In genomic region chr8:92721266-92721935, GRCm38 (mm10) we compare ENCODE assay signal across 7 mouse cellular contexts. TPM values are rescaled to one million over a fixed set of nuclear protein-coding genes. Genes with fewer than 3 reads are reported as not detected.
DNase-seq lines count a peak whose midpoint lies in the region; ATAC-seq and TF ChIP-seq lines count a peak whose summit lies in the region.

No protein-coding gene starts in this region.

- H3K9ac ChIP-seq in embryonic facial prominence, embryonic 14.5 days (ENCODE audit: low read depth, low read length) = peak overlapping the region; percentile 30; the same call in 1 of the 2 replicates
- H3K9ac ChIP-seq in kidney, postnatal 0 days (ENCODE audit: low read depth, low read length) = no peak overlapping the region
- H3K9ac ChIP-seq in limb, embryonic 14.5 days (ENCODE audit: low read depth, low read length, severe bottlenecking) = no peak overlapping the region
- H3K9ac ChIP-seq in neural tube, embryonic 15.5 days (replicated peaks) = no peak overlapping the region

- TF ChIP-seq CTCF in kidney, postnatal 0 days (IDR thresholded peaks at IDR 0.05; ENCODE audit: low read depth) = peak; percentile 77

- peak; percentile 11 for DNase-seq in cerebellum, adult 11 months
- peak; percentile 93 for DNase-seq in embryonic facial prominence, embryonic 14.5 days (ENCODE audit: low spot score)
- peak; percentile 87 for DNase-seq in heart, embryonic 10.5 days (ENCODE audit: low spot score)
- peak; percentile 88 for DNase-seq in kidney, postnatal 0 days (ENCODE audit: low spot score)
- DNase-seq in limb, embryonic 14.5 days (ENCODE audit: low spot score) = peak; percentile 77
- DNase-seq in spleen, postnatal 4 days (ENCODE audit: low spot score in 2 of 2) = no peak

- H3K27me3 ChIP-seq in embryonic facial prominence, embryonic 14.5 days (replicated peaks; ENCODE audit: control insufficient read depth, insufficient read depth, low read length) = no peaks in the 10 kb centered on the region
- H3K27me3 ChIP-seq in heart, embryonic 10.5 days (ENCODE audit: insufficient read depth, poor library complexity, severe bottlenecking) = peaks cover 11% of the 10 kb centered on the region; the same call in 1 of the 2 replicates
- no peaks in the 10 kb centered on the region for H3K27me3 ChIP-seq in kidney, postnatal 0 days (ENCODE audit: insufficient read depth, low read length)
- no peaks in the 10 kb centered on the region for H3K27me3 ChIP-seq in limb, embryonic 14.5 days (ENCODE audit: control insufficient read depth, insufficient read depth, low read length)
- H3K27me3 ChIP-seq in neural tube, embryonic 15.5 days (replicated peaks) = peaks cover 14% of the 10 kb centered on the region

- 33% methylated on average over 12 of the region's 12 CpGs for WGBS in embryonic facial prominence, embryonic 14.5 days
- 43% methylated on average over 12 of the region's 12 CpGs for WGBS in heart, embryonic 10.5 days
- 35% methylated on average over 12 of the region's 12 CpGs for WGBS in kidney, postnatal 0 days
- WGBS in limb, embryonic 14.5 days = 39% methylated on average over 12 of the region's 12 CpGs
- 34% methylated on average over 12 of the region's 12 CpGs for WGBS in neural tube, embryonic 15.5 days

- H3K27ac ChIP-seq in embryonic facial prominence, embryonic 14.5 days (replicated peaks; ENCODE audit: low read depth, low read length) = 0 out of 2 replicates have a peak overlapping the region, but pooled peaks have one; percentile 15
- H3K27ac ChIP-seq in heart, embryonic 10.5 days = no peak overlapping the region
- H3K27ac ChIP-seq in kidney, postnatal 0 days = no peak overlapping the region
- no peak overlapping the region for H3K27ac ChIP-seq in limb, embryonic 14.5 days (replicated peaks; ENCODE audit: low read depth, low read length)
- no peak overlapping the region for H3K27ac ChIP-seq in neural tube, embryonic 15.5 days (replicated peaks)

- no peak for TF ChIP-seq POLR2A in limb, embryonic 14.5 days (IDR thresholded peaks at IDR 0.05; ENCODE audit: borderline replicate concordance, extremely low read depth, insufficient read depth, insufficient read length)

- no peaks in the 10 kb centered on the region for H3K9me3 ChIP-seq in embryonic facial prominence, embryonic 14.5 days (ENCODE audit: control insufficient read depth, low read length)
- H3K9me3 ChIP-seq in heart, embryonic 10.5 days = no peaks in the 10 kb centered on the region
- no peaks in the 10 kb centered on the region for H3K9me3 ChIP-seq in kidney, postnatal 0 days (replicated peaks; ENCODE audit: low read length)
- no peaks in the 10 kb centered on the region for H3K9me3 ChIP-seq in limb, embryonic 14.5 days (ENCODE audit: control insufficient read depth, low read length)
- no peaks in the 10 kb centered on the region for H3K9me3 ChIP-seq in neural tube, embryonic 15.5 days (replicated peaks)

- peak; percentile 91 for ATAC-seq in embryonic facial prominence, embryonic 14.5 days (ENCODE audit: low read depth)
- peak; percentile 61; the same call in 1 of the 2 replicates for ATAC-seq in kidney, postnatal 0 days (replicated peaks; ENCODE audit: low FRiP score, low read depth)
- ATAC-seq in limb, embryonic 14.5 days (ENCODE audit: low FRiP score, low read depth) = peak; percentile 74; the same call in 1 of the 2 replicates
- ATAC-seq in neural tube, embryonic 15.5 days (ENCODE audit: low FRiP score) = peak; percentile 92

- H3K36me3 ChIP-seq in embryonic facial prominence, embryonic 14.5 days (ENCODE audit: control insufficient read depth, insufficient read depth, low read length) = no peaks in the 10 kb centered on the region
- no peaks in the 10 kb centered on the region for H3K36me3 ChIP-seq in heart, embryonic 10.5 days
- no peaks in the 10 kb centered on the region for H3K36me3 ChIP-seq in kidney, postnatal 0 days (ENCODE audit: insufficient read depth, low read length)
- no peaks in the 10 kb centered on the region for H3K36me3 ChIP-seq in limb, embryonic 14.5 days (ENCODE audit: control insufficient read depth, insufficient read depth, low read length)
- H3K36me3 ChIP-seq in neural tube, embryonic 15.5 days = no peaks in the 10 kb centered on the region

- peaks cover 32% of the 10 kb centered on the region for H3K4me1 ChIP-seq in embryonic facial prominence, embryonic 14.5 days (ENCODE audit: control insufficient read depth, insufficient read depth, low read length)
- peaks cover 31% of the 10 kb centered on the region for H3K4me1 ChIP-seq in heart, embryonic 10.5 days
- H3K4me1 ChIP-seq in kidney, postnatal 0 days (replicated peaks; ENCODE audit: insufficient read depth, low read length) = no peaks in the 10 kb centered on the region
- H3K4me1 ChIP-seq in limb, embryonic 14.5 days (ENCODE audit: control insufficient read depth, insufficient read depth, low read length) = peaks cover 8% of the 10 kb centered on the region
- H3K4me1 ChIP-seq in neural tube, embryonic 15.5 days = peaks cover 18% of the 10 kb centered on the region

- peak overlapping the region; percentile 32; the same call in 1 of the 2 replicates for H3K4me2 ChIP-seq in embryonic facial prominence, embryonic 14.5 days (ENCODE audit: low read depth, low read length)
- H3K4me2 ChIP-seq in kidney, postnatal 0 days (ENCODE audit: low read length) = no peak overlapping the region
- H3K4me2 ChIP-seq in limb, embryonic 14.5 days (replicated peaks; ENCODE audit: low read depth, low read length, severe bottlenecking) = no peak overlapping the region
- H3K4me2 ChIP-seq in neural tube, embryonic 15.5 days = no peak overlapping the region

- H3K4me3 ChIP-seq in embryonic facial prominence, embryonic 14.5 days (ENCODE audit: low read depth, low read length) = no peak overlapping the region
- H3K4me3 ChIP-seq in heart, embryonic 10.5 days = no peak overlapping the region
- no peak overlapping the region for H3K4me3 ChIP-seq in kidney, postnatal 0 days (replicated peaks; ENCODE audit: low read depth, low read length)
- H3K4me3 ChIP-seq in limb, embryonic 14.5 days (replicated peaks; ENCODE audit: low read length) = no peak overlapping the region
- H3K4me3 ChIP-seq in neural tube, embryonic 15.5 days (replicated peaks) = no peak overlapping the region

RNA-seq across cellular contexts. Expression of gene Irx6, which starts 47.3 kb away (rescaled TPM):
- 0.37 and 0.40 TPM in 2 replicates for polyA plus RNA-seq in embryonic facial prominence, embryonic 14.5 days (2014; fragmentation: Nextera tagmentation; extraction: Ambion mirVana)
- polyA plus RNA-seq in heart, embryonic 10.5 days (2016; fragmentation: Nextera tagmentation; extraction: Ambion mirVana) = 2.9 and 4.9 TPM in 2 replicates
- polyA plus RNA-seq in kidney, postnatal 0 days (2015; fragmentation: Nextera tagmentation; extraction: Ambion mirVana) = 0.05 and 0.08 TPM in 2 replicates
- polyA plus RNA-seq in limb, embryonic 14.5 days (2012; rRNA removed) = 7.6 and 9.0 TPM in 2 replicates
- 7.4 and 8.5 TPM in 2 replicates for polyA plus RNA-seq in limb, embryonic 14.5 days (2014; fragmentation: Nextera tagmentation; extraction: Ambion mirVana)
- 1.2 and 1.3 TPM in 2 replicates for polyA plus RNA-seq in neural tube, embryonic 15.5 days (2015; fragmentation: Nextera tagmentation; extraction: Ambion mirVana)

Comparison
In these comparisons a context has a peak if more than half of its experiments do, and no peak if none do; other contexts are left out.
1. DNase-seq: peak in cerebellum, adult 11 months (single experiment), embryonic facial prominence, embryonic 14.5 days (single experiment), heart, embryonic 10.5 days (single experiment), kidney, postnatal 0 days (single experiment) and limb, embryonic 14.5 days (single experiment); none in spleen, postnatal 4 days (0 of 2).
2. Peak in every context shown above with its lines, with median percentiles within 50 percentile points of each other: ATAC-seq.